In genomic region chr1:132138576-132139415, GRCm38 (mm10) we compare ENCODE assay signal across 9 mouse cellular contexts. TPM values are rescaled to one million over a fixed set of nuclear protein-coding genes. Genes with fewer than 3 reads are reported as not detected.
A peak's percentile ranks its signal among the peaks of the same experiment; 100 is the strongest.
DNase-seq lines count a peak whose midpoint lies in the region; ATAC-seq and TF ChIP-seq lines count a peak whose summit lies in the region.
"Had no signal": no experiment of that assay in that cellular context is flagged by ENCODE, and none has a peak within 500 bp of the region (broad histone marks: within the 10 kb centered on the region; RNA-seq: fewer than 3 reads in every experiment).

No protein-coding gene starts in this region.

- peaks cover under 1 to 11% of the 10 kb centered on the region in 2 experiments for H3K4me1 ChIP-seq in CH12.LX (ENCODE audit: control insufficient read depth in 1 of 2, insufficient read depth in 2 of 2)
- H3K4me1 ChIP-seq in forebrain, postnatal 0 days (ENCODE audit: insufficient read depth) = peaks cover 8% of the 10 kb centered on the region
- H3K4me1 ChIP-seq in liver, embryonic 16.5 days (ENCODE audit: control insufficient read depth, low read depth, low read length) = peaks cover 4% of the 10 kb centered on the region; the same call in 1 of the 2 replicates

- peak overlapping the region; percentile 45; the same call in 1 of the 2 replicates for H3K9ac ChIP-seq in CH12.LX (ENCODE audit: insufficient read depth, low read depth)
- peak overlapping the region; percentile 63 for H3K9ac ChIP-seq in forebrain, postnatal 0 days
- peak overlapping the region; percentile 56 for H3K9ac ChIP-seq in liver, embryonic 16.5 days (ENCODE audit: low read depth, low read length)

- H3K36me3 ChIP-seq in CH12.LX (replicated peaks in 1 of 2; ENCODE audit: control insufficient read depth in 1 of 2, insufficient read depth in 1 of 2, low read length in 1 of 2) = no peaks in the 10 kb centered on the region
- no peaks in the 10 kb centered on the region for H3K36me3 ChIP-seq in forebrain, postnatal 0 days (ENCODE audit: insufficient read depth)
- no peaks in the 10 kb centered on the region for H3K36me3 ChIP-seq in liver, embryonic 16.5 days (ENCODE audit: control insufficient read depth, insufficient read depth)

- H3K27me3 ChIP-seq in CH12.LX (replicated peaks) = peaks cover 24% of the 10 kb centered on the region
- no peaks in the 10 kb centered on the region; the same call in 1 of the 2 replicates for H3K27me3 ChIP-seq in forebrain, postnatal 0 days (ENCODE audit: insufficient read depth, low read length)
- H3K27me3 ChIP-seq in liver, embryonic 16.5 days (ENCODE audit: control insufficient read depth, insufficient read depth, low read depth, low read length) = peaks cover 21% of the 10 kb centered on the region

- in situ Hi-C loops in CH12.LX (cut with MboI; ENCODE audit: low pct_ligation_motif_present, low pct_unique_long_range_greater_than_20kb, low sequenced_read_pairs) = no loop called here

- H3K4me3 ChIP-seq in CH12.LX (replicated peaks in 1 of 3; ENCODE audit: low read depth in 2 of 3, low read length in 2 of 3, poor library complexity in 1 of 3) = peak overlapping the region in 1 of 3 experiments; percentile 62
- H3K4me3 ChIP-seq in forebrain, postnatal 0 days (ENCODE audit: low read depth, low read length) = peak overlapping the region; percentile 49
- H3K4me3 ChIP-seq in liver, embryonic 16.5 days (ENCODE audit: low read depth, low read length) = peak overlapping the region; percentile 63

- dilution Hi-C loops in CH12.LX (cut with MboI; ENCODE audit: extremely low pct_ligation_motif_present, extremely low pct_unique_long_range_greater_than_20kb, low sequenced_read_pairs) = no loop called here

- peak; percentile 31 for DNase-seq in embryo, embryonic 9.5 days (ENCODE audit: extremely low spot score)
- DNase-seq in embryo, embryonic 10.5 days (ENCODE audit: low spot score) = no peak
- no peak for DNase-seq in CH12.LX (ENCODE audit: extremely low read depth)
- no peak for DNase-seq in forebrain, postnatal 0 days
- no peak for DNase-seq in gastrocnemius, adult 8-10 months (ENCODE audit: low spot score in 2 of 2)
- DNase-seq in left cerebral cortex, adult 9 months (ENCODE audit: low spot score in 2 of 2) = no peak
- DNase-seq in left cerebral cortex, adult 18-20 months (ENCODE audit: low spot score in 2 of 2) = no peak

- H3K9me3 ChIP-seq in CH12.LX (replicated peaks; ENCODE audit: low read length) = no peaks in the 10 kb centered on the region
- no peaks in the 10 kb centered on the region for H3K9me3 ChIP-seq in forebrain, postnatal 0 days (ENCODE audit: low read length)
- H3K9me3 ChIP-seq in liver, embryonic 16.5 days (replicated peaks; ENCODE audit: control insufficient read depth, low read length) = no peaks in the 10 kb centered on the region

- TF ChIP-seq POLR2A in CH12.LX (IDR thresholded peaks at IDR 0.05; ENCODE audit: low read depth, low read length) = no peak

- 12% methylated on average over 35 of the region's 35 CpGs for WGBS in forebrain, postnatal 0 days
- 3% methylated on average over 35 of the region's 35 CpGs for WGBS in liver, embryonic 16.5 days (ENCODE audit: insufficient replicate concordance)

- TF ChIP-seq RAD21 in CH12.LX (IDR thresholded peaks at IDR 0.05; ENCODE audit: low read depth, low read length) = no peak

- peak overlapping the region; percentile 41 for H3K4me2 ChIP-seq in CH12.LX (ENCODE audit: insufficient read depth, low read depth, poor library complexity, severe bottlenecking)
- H3K4me2 ChIP-seq in forebrain, postnatal 0 days (ENCODE audit: low read depth) = peak overlapping the region; percentile 97
- H3K4me2 ChIP-seq in liver, embryonic 16.5 days (ENCODE audit: low read depth, low read length) = peak overlapping the region; percentile 68

- H3K79me2 ChIP-seq in CH12.LX (replicated peaks; ENCODE audit: control insufficient read depth, extremely low read depth, insufficient read depth, poor library complexity, severe bottlenecking) = no peaks in the 10 kb centered on the region

- no peak overlapping the region for H3K27ac ChIP-seq in CH12.LX (ENCODE audit: insufficient read depth, low read depth)
- H3K27ac ChIP-seq in forebrain, postnatal 0 days (ENCODE audit: low read depth, low read length) = no peak overlapping the region
- no peak overlapping the region for H3K27ac ChIP-seq in liver, embryonic 16.5 days (ENCODE audit: low read length)

- ATAC-seq in forebrain, postnatal 0 days = no peak
- ATAC-seq in liver, embryonic 16.5 days (ENCODE audit: low read depth) = no peak

- TF ChIP-seq EP300 in CH12.LX (IDR thresholded peaks at IDR 0.05; ENCODE audit: low read length) = no peak

- no peak for TF ChIP-seq CTCF in CH12.LX (conservative IDR thresholded peaks at IDR 0.05 in 1 of 2, IDR thresholded peaks at IDR 0.05 in 1 of 2; ENCODE audit: low read depth in 2 of 2, low read length in 2 of 2)
- no peak for TF ChIP-seq CTCF in forebrain, postnatal 0 days (IDR thresholded peaks at IDR 0.05; ENCODE audit: low read depth)

TF ChIP-seq in CH12.LX, 34 proteins besides CTCF, POLR2A, EP300 and RAD21:
- no peak for TF ChIP-seq E2F4 (IDR thresholded peaks at IDR 0.05; ENCODE audit: insufficient replicate concordance, low read depth, low read length)
- no peak for TF ChIP-seq MEF2A (IDR thresholded peaks at IDR 0.05; ENCODE audit: borderline replicate concordance, low read depth, low read length)
- no peak for TF ChIP-seq UBTF (IDR thresholded peaks at IDR 0.05; ENCODE audit: low read depth, low read length)
- TF ChIP-seq MAZ (IDR thresholded peaks at IDR 0.05; ENCODE audit: low read depth, low read length) = no peak
- TF ChIP-seq NELFE (IDR thresholded peaks at IDR 0.05; ENCODE audit: low read depth, low read length) = no peak
- TF ChIP-seq ZNF384 (IDR thresholded peaks at IDR 0.05; ENCODE audit: low read depth, low read length) = no peak
- no peak for TF ChIP-seq TBP (conservative IDR thresholded peaks at IDR 0.05; ENCODE audit: low read depth, low read length)
- TF ChIP-seq MXI1 (IDR thresholded peaks at IDR 0.05; ENCODE audit: low read depth, low read length) = no peak
- no peak for TF ChIP-seq BHLHE40 (IDR thresholded peaks at IDR 0.05; ENCODE audit: low read depth, low read length)
- TF ChIP-seq JUND (conservative IDR thresholded peaks at IDR 0.05; ENCODE audit: low read depth, low read length) = no peak
- no peak for TF ChIP-seq CHD2 (IDR thresholded peaks at IDR 0.05; ENCODE audit: low read length)
- TF ChIP-seq PAX5 (IDR thresholded peaks at IDR 0.05; ENCODE audit: low read length) = no peak
- TF ChIP-seq ELF1 (IDR thresholded peaks at IDR 0.05; ENCODE audit: low read depth, low read length) = no peak
TF ChIP-seq in CH12.LX: peak in this region for 0.

RNA-seq across cellular contexts. Expression of gene Cdk18, which starts 0.7 kb away (rescaled TPM):
- 1.0 and 2.5 TPM in 2 replicates for total RNA-seq in CH12.LX (2012; rRNA removed)
- total RNA-seq in CH12.LX (2014; rRNA removed) = 0.32 TPM in 1 of 2 replicates, not detected in the other
- 1.1 and 1.3 TPM in 2 replicates for polyA plus RNA-seq in CH12.LX (2012; ENCODE audit: insufficient read length, low read depth)
- total RNA-seq in forebrain, postnatal 0 days (2014; rRNA removed) = 2.6 and 3.2 TPM in 2 replicates
- polyA plus RNA-seq in forebrain, postnatal 0 days (2015; fragmentation: Nextera tagmentation; extraction: Ambion mirVana) = 0.70 and 1.2 TPM in 2 replicates
- polyA plus RNA-seq in liver, embryonic 16.5 days (2015; fragmentation: Nextera tagmentation; extraction: Ambion mirVana) = 1.3 and 1.4 TPM in 2 replicates
- 1 to 10 TPM; 4.2 to 6.7 (median 4.2) TPM for total RNA-seq in gastrocnemius, adult 8-10 months (2022)
- total RNA-seq in left cerebral cortex, adult 18-20 months (2021) = 10 to 100 TPM; 30.5 to 36.1 TPM

RNA-seq across cellular contexts. Expression of gene Lemd1, which starts 52.4 kb away (rescaled TPM):
- not detected in 2 replicates for total RNA-seq in CH12.LX (2012; rRNA removed)
- total RNA-seq in CH12.LX (2014; rRNA removed) = not detected in 2 replicates
- polyA plus RNA-seq in CH12.LX (2012; ENCODE audit: insufficient read length, low read depth) = not detected in 2 replicates
- total RNA-seq in forebrain, postnatal 0 days (2014; rRNA removed) = 13.3 and 14.9 TPM in 2 replicates
- 14.7 and 15.1 TPM in 2 replicates for polyA plus RNA-seq in forebrain, postnatal 0 days (2015; fragmentation: Nextera tagmentation; extraction: Ambion mirVana)
- not detected in 2 replicates for polyA plus RNA-seq in liver, embryonic 16.5 days (2015; fragmentation: Nextera tagmentation; extraction: Ambion mirVana)
- total RNA-seq in gastrocnemius, adult 8-10 months (2022) = under 1 TPM in 1 of 4 experiments, not detected in 3; 0.19 TPM
- total RNA-seq in left cerebral cortex, adult 18-20 months (2021) = 1 to 10 TPM; 4.8 to 7.6 TPM

RNA-seq across cellular contexts. Expression of gene AC124108.1, which starts 52.5 kb away (rescaled TPM):
- total RNA-seq in CH12.LX (2012; rRNA removed) (not detected in 2 replicates), CH12.LX (2014; rRNA removed) (not detected in 2 replicates)
- polyA plus RNA-seq in CH12.LX (2012; ENCODE audit: insufficient read length, low read depth) = not detected in 2 replicates
- 3.4 and 5.0 TPM in 2 replicates for total RNA-seq in forebrain, postnatal 0 days (2014; rRNA removed)
- polyA plus RNA-seq in forebrain, postnatal 0 days (2015; fragmentation: Nextera tagmentation; extraction: Ambion mirVana) = 0.31 and 0.48 TPM in 2 replicates
- polyA plus RNA-seq in liver, embryonic 16.5 days (2015; fragmentation: Nextera tagmentation; extraction: Ambion mirVana) = not detected in 2 replicates
- not detected for total RNA-seq in gastrocnemius, adult 8-10 months (2022)
- total RNA-seq in left cerebral cortex, adult 18-20 months (2021) = 1 to 10 TPM; 3.4 to 5.2 TPM
- polyA plus RNA-seq: large intestine, adult 2 months had no signal

Comparison
In these comparisons a context has a peak if more than half of its experiments do, and no peak if none do; other contexts are left out.
1. H3K4me2 ChIP-seq: peak in every context shown above with its lines; median percentile 97 in forebrain, postnatal 0 days; 68 in liver, embryonic 16.5 days; 41 in CH12.LX.
2. RNA of gene Lemd1, which starts 52.4 kb away (total RNA-seq): 13.3 to 14.9 TPM in forebrain, postnatal 0 days and 4.8 to 7.6 TPM in left cerebral cortex, adult 18-20 months; 0.19 TPM in gastrocnemius, adult 8-10 months and not detected in CH12.LX; every median in the first group is over 4 times any median in the second.
3. Peak in every context shown above with its lines, with median percentiles within 50 percentile points of each other: H3K9ac ChIP-seq.